Mouse (Mus musculus) bone marrow, adult 2 months (tissue): Measurements from ENCODE around the gene Rrm2.

Source experiments
- CTCF ChIP-seq: fragments of 200-500 bp; IDR thresholded peaks from 2 replicates; pipeline ENCODE4 v1.5.1; 2011; ENCODE audit warnings: low read length, control low read depth; ENCODE audit not compliant: control insufficient read depth, insufficient read depth
- POLR2A ChIP-seq: fragments of 200-500 bp; IDR thresholded peaks from 2 replicates; pipeline ENCODE4 v1.6.1; 2011; ENCODE audit warnings: low read depth, mild to moderate bottlenecking, control low read depth, low read length, borderline replicate concordance; ENCODE audit not compliant: control insufficient read depth

- TF ChIP-seq CTCF = no peak
- TF ChIP-seq POLR2A = no peak
These were observed 49.0 kb upstream of the Rrm2 start for GRCm38 (mm10) chr12:24658998-24659397.
